Mouse (Mus musculus) forelimb bud, embryonic 11.5 days (tissue): ENCODE data around the gene Paqr6.

Experiments used
- DNase-seq: peaks from one replicate; pipeline ENCODE4 v3.0.0-alpha.2; 2012; ENCODE audit warnings: low read depth, low spot score

The Paqr6 gene

GRCm38 (mm10) chr3:88409741-88410644 is 45.6 kb downstream of the Paqr6 start, which contains the start of gene Pmf1:
Pmf1 (minus strand) TSS chr3:88410331.
- peak; percentile 92 for DNase-seq

GRCm38 (mm10) chr3:88410645-88411031 is 46.3 kb downstream of the Paqr6 start:
- DNase-seq, result no peak

GRCm38 (mm10) chr3:88411681-88412080 is 47.3 kb downstream of the Paqr6 start:
- no peak for DNase-seq

- no peak for DNase-seq
Measured at GRCm38 (mm10) chr3:88412636-88413035, 48.3 kb downstream of the Paqr6 start.

DNA sequence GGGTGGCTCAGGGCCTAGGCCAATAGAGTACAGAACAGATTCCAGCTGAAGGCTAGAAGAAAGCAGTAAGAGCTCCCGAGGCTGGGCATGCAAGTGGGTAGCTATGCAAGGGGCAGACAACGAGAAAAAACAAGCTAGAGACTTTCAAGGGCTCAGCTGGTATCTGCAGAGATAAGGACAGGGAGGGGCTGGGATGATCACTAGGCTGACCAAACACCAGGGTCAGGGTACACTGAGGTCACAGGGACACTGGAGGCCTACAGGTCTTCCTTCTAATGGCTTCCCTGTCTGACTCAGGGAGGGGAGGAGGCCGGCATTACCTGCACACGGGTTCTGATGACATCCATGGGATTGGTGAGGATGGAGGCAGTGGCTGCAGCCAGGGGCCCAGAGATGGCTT is 51.3 kb downstream of the Paqr6 start:
- no peak for DNase-seq

DNA sequence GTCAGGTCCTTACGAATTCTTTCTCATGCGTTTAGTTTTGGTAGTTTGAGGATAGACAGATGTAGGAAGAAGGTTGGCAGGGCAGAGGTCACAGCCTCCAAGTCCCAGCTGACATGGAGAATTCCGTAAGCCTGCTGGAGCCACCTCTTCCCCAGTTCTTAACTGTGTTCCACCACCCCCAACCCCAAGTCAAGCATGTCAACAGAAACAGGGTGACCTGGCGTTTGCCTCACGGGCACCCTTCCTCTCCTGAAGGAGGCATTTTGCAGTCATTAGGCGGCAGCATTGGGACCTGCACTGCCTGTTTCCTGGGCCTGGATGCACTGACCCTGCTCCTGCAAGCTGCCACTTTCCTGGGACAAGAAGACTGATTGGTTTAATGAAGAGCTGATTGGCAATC is 53.6 kb downstream of the Paqr6 start:
- no peak for DNase-seq
